Mouse (Mus musculus) T-helper 1 cell (primary cell): ENCODE measurements around the gene Cd70.
"Not testable (repeated sequence)": the region's sequence is repeated elsewhere in the genome, so short reads cannot be mapped to it uniquely, and the experiment has no call there.

Source experiments
- in situ Hi-C: fragments of 300-600 bp; cut with MboI, MseI; formaldehyde crosslinking; loops from one replicate; pipeline ENCODE4 v1.15.1; 2025; ENCODE audit warnings: high pct_unique_total_duplicates

Cd70 gene

GRCm38 (mm10) chr17:57134693-57135092 is 14.9 kb downstream of the Cd70 start:
- in situ Hi-C loops, result no loop called here

GRCm38 (mm10) chr17:57134021-57134420 is 15.6 kb downstream of the Cd70 start:
- in situ Hi-C loops, result not testable (repeated sequence)

GRCm38 (mm10) chr17:57131793-57132192 is 17.8 kb downstream of the Cd70 start:
- in situ Hi-C loops, result no loop called here

- in situ Hi-C loops, result no loop called here
These were observed 23.5 kb downstream of the Cd70 start for GRCm38 (mm10) chr17:57125853-57126622.

DNA sequence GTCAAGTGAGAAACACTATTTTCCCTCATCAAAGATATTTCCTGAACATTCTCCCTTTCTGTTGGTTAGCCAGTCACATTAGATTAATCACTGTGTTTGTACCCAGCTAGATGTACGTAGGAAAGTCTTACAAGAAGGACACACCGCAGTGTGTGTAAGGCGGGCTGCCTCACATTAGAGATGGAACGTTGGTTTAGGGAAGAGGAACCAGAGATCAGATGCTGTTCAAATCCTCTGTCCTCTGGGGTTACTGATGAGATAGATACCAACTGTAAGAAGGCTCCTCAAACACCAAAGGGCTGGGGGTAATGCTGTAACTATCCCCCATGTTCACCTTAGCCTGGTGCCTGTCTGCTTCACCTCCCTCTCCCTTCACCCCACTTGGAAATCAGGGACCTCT is 24.8 kb downstream of the Cd70 start:
- in situ Hi-C loops, result no loop called here

DNA sequence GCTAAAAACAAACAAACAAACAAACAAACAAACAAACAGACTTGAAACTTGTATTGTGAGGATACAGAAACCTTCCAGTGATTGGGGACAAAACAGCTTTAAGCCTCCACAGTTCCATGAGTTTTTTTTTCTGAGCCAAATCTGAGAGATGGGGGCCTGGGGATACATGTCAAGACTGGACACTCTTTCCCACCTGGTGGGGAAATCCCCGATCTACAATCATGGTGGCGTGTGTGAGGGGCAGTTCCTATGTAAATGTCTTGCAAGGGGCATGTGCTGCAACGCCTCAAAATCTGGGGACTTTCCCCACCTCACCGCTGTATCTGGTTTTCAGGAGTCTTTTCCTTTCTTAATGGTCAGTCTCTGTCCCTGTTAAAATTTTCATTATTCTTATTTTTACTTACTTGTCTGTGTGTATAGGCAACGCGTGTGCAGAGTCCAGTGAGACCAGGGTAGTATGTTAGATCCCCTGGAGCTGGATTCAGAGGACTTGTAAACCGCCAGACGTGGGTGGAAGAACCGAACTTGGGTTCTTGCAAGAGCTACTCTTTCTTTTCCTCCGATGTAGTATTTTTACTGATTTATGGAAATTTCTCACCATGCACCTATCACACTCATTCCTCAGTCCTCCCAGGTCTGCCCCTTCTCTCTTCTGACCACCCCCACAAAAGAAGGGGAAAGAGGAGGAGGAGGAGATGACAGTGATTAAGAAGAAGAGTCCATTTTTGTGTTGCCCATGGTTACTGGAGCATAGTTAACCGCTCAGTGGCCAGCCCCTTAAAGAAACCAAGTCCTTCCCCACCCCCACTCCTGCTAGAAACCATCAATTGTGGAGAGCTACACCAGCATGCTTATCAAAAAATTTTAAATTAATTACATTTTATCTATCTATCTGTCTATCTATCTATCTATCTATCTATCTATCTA is 26.1 kb downstream of the Cd70 start:
- in situ Hi-C loops, result no loop called here

DNA sequence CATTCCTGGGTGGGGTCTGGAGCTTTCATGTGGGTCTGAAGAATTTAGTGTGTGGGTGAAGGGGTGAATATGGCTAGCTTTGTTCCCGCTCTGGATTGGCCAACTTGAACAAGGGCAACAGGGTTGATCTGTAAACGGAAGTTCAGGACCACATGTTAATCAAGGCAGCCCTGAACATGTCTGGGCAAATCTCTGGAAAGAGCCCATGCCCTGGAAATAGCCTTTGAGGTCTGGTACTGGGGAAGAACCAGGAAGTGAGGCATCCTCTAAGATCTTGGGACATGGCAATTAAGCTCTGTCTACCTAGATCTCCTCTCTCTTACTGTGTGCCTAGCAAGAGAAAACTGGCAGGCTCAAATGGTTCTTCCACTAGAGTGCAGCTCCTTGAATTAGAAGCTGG is 27.7 kb downstream of the Cd70 start:
- in situ Hi-C loops, result no loop called here

- in situ Hi-C loops, result no loop called here
These were observed 30.8 kb downstream of the Cd70 start for GRCm38 (mm10) chr17:57118524-57119349.

GRCm38 (mm10) chr17:57116801-57117200 is 32.8 kb downstream of the Cd70 start:
- in situ Hi-C loops, result no loop called here

- in situ Hi-C loops, result no loop called here
These were observed 36.7 kb downstream of the Cd70 start for GRCm38 (mm10) chr17:57112768-57113474.

DNA sequence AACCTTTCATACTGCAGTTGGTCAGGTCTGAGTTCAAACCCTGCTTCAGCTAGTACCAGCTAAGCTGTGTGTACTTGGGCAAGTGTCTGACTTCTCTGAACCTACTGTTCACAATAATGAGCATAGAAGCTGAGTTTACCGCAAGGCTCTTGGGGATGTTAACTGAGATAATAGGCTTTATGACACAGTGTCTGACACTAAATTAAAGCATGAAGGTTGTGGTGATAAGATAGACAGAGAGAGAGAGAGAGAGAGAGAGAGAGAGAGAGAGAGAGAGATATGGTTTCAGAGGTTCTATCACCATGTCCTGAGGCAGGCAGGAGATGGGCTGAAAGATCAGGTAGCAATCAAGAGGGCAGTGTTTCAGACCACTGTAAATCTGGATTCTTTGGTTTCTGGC is 39.6 kb downstream of the Cd70 start:
- in situ Hi-C loops, result no loop called here

- in situ Hi-C loops, result no loop called here
These were observed 40.9 kb downstream of the Cd70 start for GRCm38 (mm10) chr17:57108666-57109171.

GRCm38 (mm10) chr17:57108040-57108665 is 41.4 kb downstream of the Cd70 start:
- in situ Hi-C loops, result no loop called here

GRCm38 (mm10) chr17:57107064-57107463 is 42.5 kb downstream of the Cd70 start:
- in situ Hi-C loops, result no loop called here

- in situ Hi-C loops, result no loop called here
These were observed 43.6 kb downstream of the Cd70 start for GRCm38 (mm10) chr17:57106035-57106368.

DNA sequence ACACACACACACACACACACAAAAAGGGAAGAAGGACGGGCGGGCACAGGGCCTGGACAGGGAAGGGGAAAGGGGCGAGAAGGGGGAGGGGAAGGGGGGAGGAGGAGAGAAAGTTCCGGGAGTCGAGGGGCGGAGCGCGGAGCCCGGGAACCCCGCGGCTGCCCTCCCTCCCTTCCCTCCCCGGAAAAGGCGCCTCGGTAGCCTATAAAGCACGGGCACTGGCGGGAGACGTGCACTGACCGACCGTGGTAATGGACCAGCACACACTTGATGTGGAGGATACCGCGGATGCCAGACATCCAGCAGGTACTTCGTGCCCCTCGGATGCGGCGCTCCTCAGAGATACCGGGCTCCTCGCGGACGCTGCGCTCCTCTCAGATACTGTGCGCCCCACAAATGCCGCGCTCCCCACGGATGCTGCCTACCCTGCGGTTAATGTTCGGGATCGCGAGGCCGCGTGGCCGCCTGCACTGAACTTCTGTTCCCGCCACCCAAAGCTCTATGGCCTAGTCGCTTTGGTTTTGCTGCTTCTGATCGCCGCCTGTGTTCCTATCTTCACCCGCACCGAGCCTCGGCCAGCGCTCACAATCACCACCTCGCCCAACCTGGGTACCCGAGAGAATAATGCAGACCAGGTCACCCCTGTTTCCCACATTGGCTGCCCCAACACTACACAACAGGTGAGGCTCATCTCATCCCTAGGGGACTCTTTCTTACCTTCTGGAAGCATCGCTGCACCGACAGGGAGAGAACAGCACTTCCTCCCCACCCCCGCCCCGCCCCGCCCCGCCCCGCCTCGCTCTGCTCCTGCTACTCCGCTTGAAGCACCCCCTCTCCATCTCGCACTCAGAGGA is 44.2 kb downstream of the Cd70 start, which contains the start of gene Tnfsf9:
TSS of gene Tnfsf9 (plus strand) at position 145 of the 854 bp plus-strand sequence.
- in situ Hi-C loops, result no loop called here

DNA sequence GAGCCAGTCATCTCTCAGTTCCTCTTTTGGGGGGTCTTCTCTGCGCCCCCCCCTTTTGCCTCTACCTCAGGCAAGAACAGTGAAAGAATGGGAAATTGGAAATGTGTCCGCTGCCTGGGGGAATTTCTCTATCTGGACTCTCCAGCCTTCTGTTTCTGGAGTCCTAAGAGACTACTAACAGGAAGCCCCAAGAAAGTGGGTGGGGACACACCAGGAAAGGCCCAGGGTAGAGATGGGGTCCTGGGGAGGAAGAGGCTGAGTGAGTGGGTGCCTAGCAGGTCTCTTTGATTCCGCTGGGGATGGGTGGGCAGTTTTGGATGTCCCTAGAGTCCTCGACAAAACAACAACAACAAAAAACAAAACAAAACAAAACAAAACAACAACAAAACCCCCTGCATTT is 45.1 kb downstream of the Cd70 start:
- in situ Hi-C loops, result loop anchor here (5.0 kb wide), 1 partner anchor 63 kb away; no protein-coding TSS in a partner anchor

- in situ Hi-C loops, result loop anchor here (5.0 kb wide), 1 partner anchor 65 kb away; no protein-coding TSS in a partner anchor
These were observed 47.3 kb downstream of the Cd70 start for GRCm38 (mm10) chr17:57102276-57102675.

DNA sequence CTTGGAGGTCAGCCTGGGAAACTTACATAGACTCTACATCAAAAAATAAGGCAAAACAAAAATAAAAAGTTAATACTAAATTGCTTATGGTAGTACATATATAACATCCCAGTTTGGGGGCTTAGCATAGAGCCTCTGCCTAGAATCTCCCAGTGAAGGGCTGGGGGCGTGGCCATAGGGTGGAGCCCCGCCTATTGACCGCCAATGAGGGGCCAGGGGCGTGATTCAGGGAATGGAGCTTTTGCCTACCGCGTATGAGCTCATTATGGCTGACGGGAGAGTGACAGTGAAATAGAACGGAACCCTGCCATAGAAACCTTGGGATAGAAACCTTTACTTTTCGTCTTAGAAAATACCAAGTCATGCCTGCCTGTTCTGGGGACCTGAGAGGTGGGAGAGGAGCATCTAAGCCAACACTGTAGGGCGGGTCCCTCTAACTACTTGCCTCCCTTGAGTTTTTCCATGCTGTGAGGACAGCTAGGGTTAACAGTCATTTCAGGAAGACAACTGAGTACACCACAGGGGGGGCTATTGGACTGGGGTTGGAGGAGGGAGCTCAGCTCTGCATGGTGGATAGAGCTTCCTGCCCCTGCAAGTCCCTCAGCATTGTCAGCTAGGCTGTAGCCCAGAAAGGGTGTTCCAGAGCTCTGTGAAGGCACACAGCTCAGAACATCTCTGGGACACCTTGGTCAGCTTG is 49.8 kb downstream of the Cd70 start:
- in situ Hi-C loops, result loop anchor here (5.0 kb wide), 1 partner anchor 68 kb away; no protein-coding TSS in a partner anchor
